Mouse (Mus musculus) myocyte (in vitro differentiated cells): ENCODE data around the gene Rnaseh2b. TPM values are rescaled to one million over a fixed set of nuclear protein-coding genes. Genes with fewer than 3 reads are reported as not detected.

Source experiments
- H3K27me3 ChIP-seq: one replicate; pipeline ENCODE4 v1.6.1; 2011; ENCODE audit not compliant: control insufficient read depth, insufficient read depth, insufficient read length
- H3K36me3 ChIP-seq: one replicate; pipeline ENCODE4 v1.6.1; 2011; ENCODE audit not compliant: control insufficient read depth, insufficient read depth
- H3K4me2 ChIP-seq: one replicate; pipeline ENCODE4 v1.6.1; 2011; ENCODE audit warnings: low read depth, control low read depth
- H3K4me3 ChIP-seq: one replicate; pipeline ENCODE4 v1.5.1; 2011; ENCODE audit warnings: mild to moderate bottlenecking, control low read depth, moderate library complexity
- H3K79me2 ChIP-seq: one replicate; pipeline ENCODE4 v1.6.1; 2011; ENCODE audit not compliant: control insufficient read depth, insufficient read depth
- H3ac ChIP-seq: one replicate; pipeline ENCODE4 v1.6.1; 2011; ENCODE audit not compliant: control insufficient read depth, insufficient read length
- CEBPB ChIP-seq: IDR thresholded peaks from 2 replicates; pipeline ENCODE4 v1.6.1; 2011; ENCODE audit warnings: mild to moderate bottlenecking, moderate library complexity; ENCODE audit not compliant: poor library complexity, insufficient read depth, severe bottlenecking
- E2F4 ChIP-seq: IDR thresholded peaks from one replicate; pipeline ENCODE4 v1.6.1; 2011; ENCODE audit warnings: mild to moderate bottlenecking, control low read depth, moderate library complexity; ENCODE audit not compliant: insufficient read depth
- MAX ChIP-seq: IDR thresholded peaks from one replicate; pipeline ENCODE4 v1.6.1; 2011; ENCODE audit warnings: low read depth, mild to moderate bottlenecking, control low read depth
- MYOD1 ChIP-seq, 3 experiments: IDR thresholded peaks; one replicate each; pipeline ENCODE4 v1.6.1; 2011; ENCODE audit warnings: control low read depth in 2 of 3, low read depth in 2 of 3, mild to moderate bottlenecking in 2 of 3, moderate library complexity in 1 of 3; ENCODE audit not compliant: insufficient read length in 2 of 3, control insufficient read depth in 1 of 3
- MYOG ChIP-seq, 3 experiments: IDR thresholded peaks; one replicate each; pipeline ENCODE4 v1.6.1; 2011; ENCODE audit warnings: control low read depth in 2 of 3, low read depth in 2 of 3, mild to moderate bottlenecking in 2 of 3; ENCODE audit not compliant: insufficient read length in 2 of 3, control insufficient read depth in 1 of 3, insufficient read depth in 1 of 3
- POLR2A ChIP-seq: IDR thresholded peaks from one replicate; pipeline ENCODE4 v1.6.1; 2011; ENCODE audit warnings: low read depth, mild to moderate bottlenecking, control low read depth, moderate library complexity; ENCODE audit not compliant: insufficient read length
- POLR2AphosphoS2 ChIP-seq: IDR thresholded peaks from one replicate; pipeline ENCODE4 v1.6.1; 2011; ENCODE audit warnings: low read depth, control low read depth; ENCODE audit not compliant: insufficient read length
- REST ChIP-seq: IDR thresholded peaks from one replicate; pipeline ENCODE4 v1.6.1; 2011; ENCODE audit warnings: mild to moderate bottlenecking, control low read depth, moderate library complexity; ENCODE audit not compliant: insufficient read depth, insufficient read length
- SRF ChIP-seq: IDR thresholded peaks from one replicate; pipeline ENCODE4 v1.6.1; 2011; ENCODE audit warnings: low read depth; ENCODE audit not compliant: control insufficient read depth, insufficient read length
- TCF12 ChIP-seq: IDR thresholded peaks from one replicate; pipeline ENCODE4 v1.6.1; 2011; ENCODE audit warnings: mild to moderate bottlenecking, control low read depth; ENCODE audit not compliant: poor library complexity, insufficient read depth, severe bottlenecking
- TCF3 ChIP-seq: IDR thresholded peaks from one replicate; pipeline ENCODE4 v1.6.1; 2011; ENCODE audit warnings: low read depth, control low read depth; ENCODE audit not compliant: insufficient read length
- USF1 ChIP-seq: IDR thresholded peaks from one replicate; pipeline ENCODE4 v1.6.1; 2011; ENCODE audit warnings: low read depth, mild to moderate bottlenecking, control low read depth, moderate library complexity
- polyA plus RNA-seq: library from polyadenylated mRNA; unstranded; fragments of >200 nt; fragmentation: generic; extraction: Trizol; gene quantifications from one replicate; pipeline ENCODE4 v1.2.1, GENCODE M21; 2012; ENCODE audit warnings: missing spikeins

Gene Rnaseh2b
- polyA plus RNA-seq, 1 experiment: 7.4 TPM

- no peak overlapping the region for H3ac ChIP-seq
- no peak overlapping the region for H3K4me2 ChIP-seq
- H3K79me2 ChIP-seq: no peaks in the 10 kb centered on the region
- H3K27me3 ChIP-seq: no peaks in the 10 kb centered on the region
- TF ChIP-seq USF1 (no peak), TCF12 (no peak), REST (no peak), POLR2AphosphoS2 (no peak), MAX (no peak)
- no peaks in the 10 kb centered on the region for H3K36me3 ChIP-seq
- H3K4me3 ChIP-seq: no peak overlapping the region
Measured at GRCm38 (mm10) chr14:62249251-62249650, 43.1 kb upstream of the Rnaseh2b start.

GRCm38 (mm10) chr14:62250046-62250445, 42.3 kb upstream of the Rnaseh2b start:
- Histone ChIP-seq H3K4me3 (no peak overlapping the region), H3K79me2 (no peaks in the 10 kb centered on the region), H3K4me2 (no peak overlapping the region), H3K36me3 (no peaks in the 10 kb centered on the region), H3ac (no peak overlapping the region), H3K27me3 (no peaks in the 10 kb centered on the region)
- no peak for TF ChIP-seq MAX
- no peak for TF ChIP-seq MYOD1 (IDR thresholded peaks at IDR 0.05; ENCODE audit: control insufficient read depth in 1 of 3, insufficient read length in 2 of 3, low read depth in 2 of 3)
- TF ChIP-seq POLR2A: no peak
- TF ChIP-seq CEBPB: no peak
- no peak for TF ChIP-seq USF1
- TF ChIP-seq POLR2AphosphoS2: no peak
- no peak for TF ChIP-seq SRF
- no peak for TF ChIP-seq MYOG (IDR thresholded peaks at IDR 0.05; ENCODE audit: control insufficient read depth in 1 of 3, insufficient read depth in 1 of 3, insufficient read length in 2 of 3, low read depth in 2 of 3)
- no peak for TF ChIP-seq TCF3
- TF ChIP-seq E2F4: no peak
- no peak for TF ChIP-seq TCF12
- TF ChIP-seq REST: no peak

- Histone ChIP-seq H3K79me2 (no peaks in the 10 kb centered on the region), H3K36me3 (no peaks in the 10 kb centered on the region), H3K27me3 (no peaks in the 10 kb centered on the region), H3K4me2 (no peak overlapping the region), H3ac (no peak overlapping the region), H3K4me3 (no peak overlapping the region)
- no peak for TF ChIP-seq TCF3
- TF ChIP-seq MAX: no peak
- TF ChIP-seq POLR2AphosphoS2: no peak
- TF ChIP-seq CEBPB: no peak
- no peak for TF ChIP-seq MYOG (IDR thresholded peaks at IDR 0.05; ENCODE audit: control insufficient read depth in 1 of 3, insufficient read depth in 1 of 3, insufficient read length in 2 of 3, low read depth in 2 of 3)
- no peak for TF ChIP-seq USF1
- no peak for TF ChIP-seq TCF12
- no peak for TF ChIP-seq REST
- no peak for TF ChIP-seq POLR2A
- TF ChIP-seq MYOD1 (IDR thresholded peaks at IDR 0.05; ENCODE audit: control insufficient read depth in 1 of 3, insufficient read length in 2 of 3, low read depth in 2 of 3): no peak
- no peak for TF ChIP-seq SRF
- no peak for TF ChIP-seq E2F4
Measured at GRCm38 (mm10) chr14:62251999-62252398, 40.4 kb upstream of the Rnaseh2b start.

- Histone ChIP-seq H3K79me2 (no peaks in the 10 kb centered on the region), H3K4me2 (no peak overlapping the region), H3K4me3 (no peak overlapping the region), H3K27me3 (no peaks in the 10 kb centered on the region), H3K36me3 (no peaks in the 10 kb centered on the region), H3ac (no peak overlapping the region)
- TF ChIP-seq USF1 (no peak), POLR2A (no peak), REST (no peak), CEBPB (no peak), MYOD1 (IDR thresholded peaks at IDR 0.05; ENCODE audit: control insufficient read depth in 1 of 3, insufficient read length in 2 of 3, low read depth in 2 of 3) (no peak), SRF (no peak), TCF3 (no peak), POLR2AphosphoS2 (no peak)
Measured at GRCm38 (mm10) chr14:62254371-62254770, 38.0 kb upstream of the Rnaseh2b start.

GRCm38 (mm10) chr14:62256066-62256465, 36.3 kb upstream of the Rnaseh2b start:
- Histone ChIP-seq H3K79me2 (no peaks in the 10 kb centered on the region), H3K4me3 (no peak overlapping the region), H3ac (no peak overlapping the region), H3K36me3 (no peaks in the 10 kb centered on the region), H3K4me2 (peak overlapping the region; percentile 2), H3K27me3 (no peaks in the 10 kb centered on the region)
- no peak for TF ChIP-seq USF1
- TF ChIP-seq E2F4: no peak
- no peak for TF ChIP-seq POLR2A
